Mouse (Mus musculus) lung, embryonic 14.5 days (tissue): Measurements from ENCODE around the gene Rccd1. TPM values are rescaled to one million over a fixed set of nuclear protein-coding genes. Genes with fewer than 3 reads are reported as not detected.

Experiments
- ATAC-seq: fragments of 200-750 bp; cut with Nextera tagmentation; 2 replicates; pipeline ENCODE4 v1.8.0; 2017; ENCODE audit warnings: mild to moderate bottlenecking, moderate TSS enrichment, moderate library complexity; ENCODE audit not compliant: insufficient read depth
- DNase-seq: peaks from one replicate; pipeline ENCODE4 v3.0.0-alpha.2; 2015
- H3K27ac ChIP-seq: fragments of 300-500 bp; sonication (generic); 2 replicates; pipeline ENCODE4 v1.5.1; 2014; ENCODE audit warnings: low read depth, mild to moderate bottlenecking, moderate library complexity
- H3K27me3 ChIP-seq: fragments of 300-500 bp; sonication (generic); 2 replicates; pipeline ENCODE4 v1.6.1; 2014; ENCODE audit warnings: low read length, control low read depth; ENCODE audit not compliant: insufficient read depth
- H3K36me3 ChIP-seq: fragments of 300-500 bp; sonication (generic); 2 replicates; pipeline ENCODE4 v1.6.1; 2014; ENCODE audit warnings: control low read depth; ENCODE audit not compliant: insufficient read depth
- H3K4me1 ChIP-seq: fragments of 300-500 bp; sonication (generic); 2 replicates; pipeline ENCODE4 v1.6.1; 2014; ENCODE audit warnings: antibody characterized with exemption, control low read depth; ENCODE audit not compliant: insufficient read depth
- H3K4me2 ChIP-seq: fragments of 300-500 bp; sonication (generic); 2 replicates; pipeline ENCODE4 v1.6.1; 2014; ENCODE audit warnings: mild to moderate bottlenecking
- H3K4me3 ChIP-seq: fragments of 300-500 bp; sonication (generic); 2 replicates; pipeline ENCODE4 v1.5.1; 2014; ENCODE audit warnings: low read depth, low read length
- H3K9ac ChIP-seq: fragments of 300-500 bp; sonication (generic); 2 replicates; pipeline ENCODE4 v1.6.1; 2014
- H3K9me3 ChIP-seq: fragments of 300-500 bp; sonication (generic); 2 replicates; pipeline ENCODE4 v1.6.1; 2016; ENCODE audit warnings: low read depth, low read length, control low read depth
- CTCF ChIP-seq: IDR thresholded peaks from 2 replicates; pipeline ENCODE4 v1.5.1; 2016; ENCODE audit warnings: antibody characterized with exemption, low read depth
- WGBS: fragments of 180-500 bp; shearing (Covaris S2); extraction: QIAGEN DNeasy Blood & Tissue Kit; methylation state at CpG from one replicate; pipeline ENCODE4 v1.1.7; 2014; 5-methylcytosine and 5-hydroxymethylcytosine counted together
- polyA plus RNA-seq: library from polyadenylated mRNA; unstranded; fragments of >200 nt; fragmentation: Nextera tagmentation; extraction: Ambion mirVana; gene quantifications from 2 replicates; pipeline ENCODE4 v1.2.1, GENCODE M21; 2014

Rccd1 gene
- polyA plus RNA-seq, 1 experiment from 2014 or later, result 11.0 TPM

DNA sequence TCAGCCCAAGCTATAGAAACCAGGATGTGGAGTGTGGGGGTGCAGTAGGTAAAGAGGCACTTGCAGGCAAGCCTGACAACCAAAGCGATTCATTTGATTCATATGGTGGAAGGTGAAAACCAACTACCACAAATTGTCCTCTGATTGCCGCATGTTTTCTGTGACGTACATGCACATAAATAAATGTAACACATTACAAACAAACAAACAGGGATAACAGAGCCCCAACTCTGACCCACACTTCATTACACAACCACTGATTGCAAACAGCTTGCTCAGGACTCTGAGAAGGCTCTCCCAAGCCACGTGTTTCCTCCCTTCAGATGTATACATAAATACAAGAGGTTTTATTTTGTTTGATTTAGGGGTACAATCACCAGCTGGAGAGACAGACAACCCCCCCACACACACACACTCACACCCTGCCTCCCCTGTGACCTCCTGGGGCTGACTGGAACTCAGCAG, 45.7 kb upstream of the Rccd1 start:
- WGBS, result 26% methylated on average over 4 of the region's 4 CpGs
- Histone ChIP-seq H3K9ac (peak overlapping the region; percentile 78), H3K9me3 (no peaks in the 10 kb centered on the region), H3K4me2 (peak overlapping the region; percentile 75), H3K4me3 (peak overlapping the region; percentile 88), H3K36me3 (peaks cover 34% of the 10 kb centered on the region), H3K27me3 (no peaks in the 10 kb centered on the region), H3K27ac (peak overlapping the region; percentile 78), H3K4me1 (peaks cover 5% of the 10 kb centered on the region; the same call in 1 of the 2 replicates)
- TF ChIP-seq CTCF, result no peak
- peak; percentile 25; the same call in 1 of the 2 replicates for ATAC-seq
- peak; percentile 64 for DNase-seq

DNA sequence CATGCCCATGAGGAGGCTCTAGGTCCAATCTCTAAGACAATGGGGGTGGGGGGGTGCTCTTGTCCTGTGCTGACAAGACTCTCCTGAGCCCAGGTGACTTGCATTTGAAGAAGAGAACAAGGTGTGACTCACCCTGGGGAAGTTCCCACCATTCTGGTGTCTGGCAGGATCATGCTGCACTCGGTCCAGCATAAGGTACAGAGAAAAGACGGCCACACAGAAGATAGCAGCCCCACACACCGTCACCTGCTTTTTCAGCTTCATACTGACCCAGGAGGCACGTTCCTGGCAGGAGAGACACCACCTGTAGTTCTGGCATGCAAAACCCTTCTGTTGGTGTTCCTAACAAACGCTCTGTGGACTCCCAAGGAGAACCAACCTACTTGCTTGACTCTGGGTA, 45.2 kb upstream of the Rccd1 start:
- 0 out of 2 replicates have a peak overlapping the region, but pooled peaks have one; percentile 78 for H3K9ac ChIP-seq
- 50% methylated on average over 5 of the region's 5 CpGs for WGBS
- no peak for DNase-seq
- H3K36me3 ChIP-seq, result peaks cover 39% of the 10 kb centered on the region
- H3K4me3 ChIP-seq, result peak overlapping the region; percentile 88
- peak overlapping the region; percentile 75 for H3K4me2 ChIP-seq
- H3K4me1 ChIP-seq, result peaks cover 5% of the 10 kb centered on the region; the same call in 1 of the 2 replicates
- ATAC-seq, result no peak
- peak overlapping the region; percentile 12; the same call in 1 of the 2 replicates for H3K27ac ChIP-seq
- H3K27me3 ChIP-seq, result no peaks in the 10 kb centered on the region
- H3K9me3 ChIP-seq, result no peaks in the 10 kb centered on the region
- TF ChIP-seq CTCF, result no peak

DNA sequence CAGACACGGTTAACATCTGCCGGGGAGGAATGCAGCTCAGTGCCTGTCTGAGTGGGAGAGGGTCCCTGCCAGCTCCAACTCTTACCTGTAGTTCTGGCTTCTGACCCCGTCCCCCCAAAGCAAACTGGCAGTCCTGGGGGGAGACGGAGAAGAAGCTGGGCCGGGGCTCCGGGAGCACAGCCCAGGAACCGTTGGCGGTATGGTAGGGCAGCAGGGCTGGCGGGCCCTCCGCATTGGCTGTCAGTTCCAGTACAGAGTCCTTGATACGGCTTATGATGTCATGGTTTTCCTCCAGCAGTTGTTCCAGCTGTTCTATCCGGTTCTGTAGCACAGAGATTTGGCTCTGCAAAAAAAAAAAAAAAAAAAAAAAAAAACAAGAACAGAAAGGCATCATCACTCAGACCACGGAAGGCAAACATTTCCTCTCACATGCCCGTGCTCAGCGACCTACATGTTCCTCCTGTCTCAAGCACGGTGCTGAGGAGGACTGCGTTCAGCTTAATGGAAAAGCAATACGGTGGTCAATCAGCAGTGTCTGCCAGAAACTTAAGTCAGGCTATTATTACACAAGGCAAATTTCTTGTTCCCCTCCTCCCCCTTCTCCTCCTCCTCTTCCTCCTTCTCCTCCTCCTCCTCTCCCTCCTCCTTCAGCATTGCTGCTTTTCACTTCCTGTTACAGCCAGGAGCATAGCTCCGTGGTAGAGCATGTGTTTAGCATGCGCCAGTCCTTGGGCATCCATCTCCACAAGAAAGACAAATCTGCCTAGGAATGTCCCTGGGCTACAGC, 44.6 kb upstream of the Rccd1 start:
- H3K9me3 ChIP-seq, result no peaks in the 10 kb centered on the region
- peak; percentile 40 for DNase-seq
- WGBS, result 67% methylated on average over 20 of the region's 20 CpGs
- no peak for TF ChIP-seq CTCF
- no peaks in the 10 kb centered on the region for H3K27me3 ChIP-seq
- no peak overlapping the region for H3K4me3 ChIP-seq
- H3K9ac ChIP-seq, result no peak overlapping the region
- peaks cover 42% of the 10 kb centered on the region for H3K36me3 ChIP-seq
- no peak overlapping the region for H3K27ac ChIP-seq
- peaks cover 5% of the 10 kb centered on the region; the same call in 1 of the 2 replicates for H3K4me1 ChIP-seq
- H3K4me2 ChIP-seq, result peak overlapping the region; percentile 75
- no peak for ATAC-seq

DNA sequence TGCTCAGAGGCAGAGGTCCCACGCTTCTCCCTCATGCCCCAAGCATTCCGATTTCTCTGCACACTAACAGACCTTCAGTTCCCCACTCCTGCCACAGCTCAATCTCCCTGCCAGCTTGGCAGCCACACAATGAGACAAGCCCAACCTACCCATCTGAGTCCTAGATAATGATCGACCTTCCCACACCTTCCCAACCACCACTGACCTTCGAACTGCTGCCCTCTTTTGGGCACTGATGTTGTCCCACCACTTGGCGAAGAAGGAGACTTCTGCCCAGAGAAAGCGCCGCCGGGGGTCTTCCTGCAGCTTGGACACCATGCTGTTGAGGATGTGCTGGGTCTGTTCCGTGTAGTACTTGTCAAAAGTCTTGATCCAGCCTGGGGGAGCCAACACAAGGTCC, 43.8 kb upstream of the Rccd1 start:
- Histone ChIP-seq H3K27me3 (no peaks in the 10 kb centered on the region), H3K36me3 (peaks cover 50% of the 10 kb centered on the region), H3K9me3 (no peaks in the 10 kb centered on the region), H3K4me2 (no peak overlapping the region), H3K4me3 (no peak overlapping the region), H3K9ac (no peak overlapping the region), H3K4me1 (peaks cover 5% of the 10 kb centered on the region; the same call in 1 of the 2 replicates), H3K27ac (no peak overlapping the region)
- no peak for TF ChIP-seq CTCF
- no peak for DNase-seq
- 84% methylated on average over 9 of the region's 9 CpGs for WGBS
- no peak for ATAC-seq

DNA sequence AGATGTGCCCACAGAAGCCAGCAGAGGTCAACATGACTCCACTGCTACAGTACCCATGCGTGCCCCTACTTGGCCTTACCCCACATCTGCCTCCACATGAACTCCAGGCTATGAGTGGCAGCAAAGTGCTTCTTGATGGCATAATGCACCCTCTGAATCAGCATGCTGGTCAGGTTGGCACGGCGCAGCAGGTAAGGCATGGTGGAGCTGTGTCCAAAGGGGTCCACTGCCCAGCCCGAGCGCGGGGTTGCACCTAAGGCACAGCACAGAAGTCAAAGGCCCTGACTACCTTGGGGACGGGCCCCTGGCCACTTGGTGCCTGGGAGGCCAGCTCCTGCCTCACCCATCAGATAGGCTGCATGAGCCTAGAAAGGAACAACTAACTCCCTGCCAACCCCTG, 43.0 kb upstream of the Rccd1 start:
- no peak for ATAC-seq

DNA sequence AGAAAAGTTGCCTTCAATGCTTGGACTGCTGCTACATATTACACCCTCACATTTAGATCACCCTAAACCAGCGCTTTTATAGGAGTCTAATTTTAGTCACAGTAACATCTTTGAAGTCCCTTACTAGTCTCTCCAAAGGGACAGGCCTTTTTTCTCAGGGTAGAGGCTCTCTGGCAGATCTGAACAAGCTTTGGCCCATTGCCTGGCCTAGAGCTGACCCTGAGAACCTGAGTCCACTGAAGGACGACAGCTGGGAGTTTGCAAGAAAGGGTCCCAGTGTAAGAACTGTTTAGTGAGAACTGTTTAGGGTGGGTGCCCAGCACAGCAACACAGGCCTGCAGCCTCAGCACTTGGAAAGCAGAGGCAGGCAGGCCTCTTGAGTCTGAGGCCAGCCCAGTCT, 41.5 kb upstream of the Rccd1 start:
- H3K27ac ChIP-seq, result no peak overlapping the region
- H3K4me3 ChIP-seq, result no peak overlapping the region
- H3K9ac ChIP-seq, result no peak overlapping the region
- 69% methylated on average over 2 of the region's 2 CpGs for WGBS
- no peaks in the 10 kb centered on the region for H3K9me3 ChIP-seq
- DNase-seq (peak; percentile 55), ATAC-seq (no peak)
- TF ChIP-seq CTCF, result no peak
- H3K36me3 ChIP-seq, result peaks cover 72% of the 10 kb centered on the region
- H3K4me1 ChIP-seq, result peaks cover 5% of the 10 kb centered on the region; the same call in 1 of the 2 replicates
- H3K4me2 ChIP-seq, result no peak overlapping the region
- H3K27me3 ChIP-seq, result no peaks in the 10 kb centered on the region

More for the DNA sequence above, 43.0 kb upstream of the Rccd1 start:
- H3K9me3 ChIP-seq, result no peaks in the 10 kb centered on the region
- no peak overlapping the region for H3K4me2 ChIP-seq
- no peak overlapping the region for H3K4me3 ChIP-seq
- WGBS, result 97% methylated on average over 7 of the region's 7 CpGs
- no peak overlapping the region for H3K27ac ChIP-seq
- H3K4me1 ChIP-seq, result peaks cover 5% of the 10 kb centered on the region; the same call in 1 of the 2 replicates
- H3K9ac ChIP-seq, result no peak overlapping the region
- no peak for DNase-seq
- no peak for TF ChIP-seq CTCF
- H3K36me3 ChIP-seq, result peaks cover 58% of the 10 kb centered on the region
- H3K27me3 ChIP-seq, result no peaks in the 10 kb centered on the region

DNA sequence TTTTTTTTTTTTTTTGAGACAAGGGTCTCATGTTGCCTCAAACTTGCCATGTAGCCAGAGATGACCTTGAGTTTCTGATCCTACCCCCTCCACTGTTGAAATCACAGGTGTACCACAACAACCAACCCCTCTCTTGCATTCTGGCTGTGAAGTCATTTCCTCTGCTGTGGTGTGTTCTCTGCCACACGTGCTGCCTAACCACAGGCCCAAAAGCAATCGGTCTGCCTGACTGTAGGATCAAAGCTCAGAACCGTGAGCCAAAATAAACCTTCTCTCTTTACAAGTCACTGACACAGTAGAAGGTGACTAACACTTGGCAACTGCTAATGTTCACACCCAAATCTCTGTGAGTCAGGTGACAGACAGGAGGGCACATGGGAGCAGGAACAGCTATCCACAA, 36.2 kb upstream of the Rccd1 start:
- Histone ChIP-seq H3K4me2 (no peak overlapping the region), H3K4me3 (no peak overlapping the region), H3K27ac (no peak overlapping the region), H3K36me3 (peaks cover 90% of the 10 kb centered on the region), H3K9ac (no peak overlapping the region), H3K4me1 (no peaks in the 10 kb centered on the region), H3K9me3 (no peaks in the 10 kb centered on the region), H3K27me3 (no peaks in the 10 kb centered on the region)
- DNase-seq (no peak), ATAC-seq (no peak)
- 48% methylated on average over 3 of the region's 3 CpGs for WGBS
- TF ChIP-seq CTCF, result no peak
